Mouse (Mus musculus) bone marrow macrophage, adult 2 months (primary cell): Measurements from ENCODE around the gene Mtor.

Source experiments
- CTCF ChIP-seq: IDR thresholded peaks from 2 replicates; pipeline ENCODE4 v1.5.1; 2012; ENCODE audit warnings: low read depth, mild to moderate bottlenecking, low read length, moderate library complexity
- POLR2A ChIP-seq: IDR thresholded peaks from 2 replicates; pipeline ENCODE4 v1.6.1; 2012; ENCODE audit warnings: mild to moderate bottlenecking, low read depth, low read length, borderline replicate concordance

- TF ChIP-seq POLR2A (no peak), CTCF (no peak)
Observed at GRCm38 (mm10) chr4:148480245-148480644, 31.8 kb downstream of the Mtor start.
